Mouse (Mus musculus): ENCODE data around the gene Arhgdib.
"Not testable (repeated sequence)": the region's sequence is repeated elsewhere in the genome, so short reads cannot be mapped to it uniquely, and the experiment has no call there.

Gene Arhgdib

DNA sequence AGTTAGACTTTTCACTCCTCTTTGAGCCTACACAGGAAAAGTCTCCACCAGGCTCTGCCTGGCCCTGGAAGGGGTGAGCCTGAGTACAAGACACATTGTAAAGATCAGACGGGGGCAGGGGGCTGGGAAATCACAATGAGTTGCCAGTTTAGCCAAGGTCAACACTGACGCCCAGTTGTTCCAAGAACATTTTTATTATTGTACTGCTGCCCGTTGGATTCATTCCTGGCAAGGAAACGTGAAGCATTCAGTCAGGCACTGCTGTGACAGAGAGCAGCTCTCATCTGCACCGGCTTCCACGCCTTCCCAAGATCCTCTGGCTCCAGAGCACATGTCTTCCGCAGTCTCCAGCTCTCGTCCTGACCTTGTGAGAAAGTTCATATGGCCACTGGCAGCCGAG is 53.8 kb downstream of the Arhgdib start:
- DNase-seq (ENCODE audit: low read depth, low spot score) = peak; percentile 79

DNA sequence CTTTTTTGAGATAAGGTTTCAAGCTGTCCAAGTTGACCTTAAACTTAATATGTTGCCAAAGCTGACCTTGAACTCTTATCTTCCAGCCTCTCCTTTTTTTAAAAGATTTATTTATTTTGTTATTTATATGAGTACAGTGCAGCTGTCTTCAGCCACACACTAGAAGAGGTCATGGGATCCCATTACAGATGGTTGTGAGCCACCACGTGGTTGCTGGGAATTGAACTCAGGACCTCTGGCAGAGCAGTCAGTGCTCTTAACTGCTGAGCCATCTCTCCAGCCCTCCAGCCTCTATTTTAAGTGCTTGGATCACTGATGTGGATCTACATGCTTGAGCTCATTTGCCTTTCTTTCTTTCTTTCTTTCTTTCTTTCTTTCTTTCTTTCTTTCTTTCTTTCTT is 56.9 kb downstream of the Arhgdib start:
- not testable (repeated sequence) for DNase-seq (ENCODE audit: low read depth, low spot score)

DNA sequence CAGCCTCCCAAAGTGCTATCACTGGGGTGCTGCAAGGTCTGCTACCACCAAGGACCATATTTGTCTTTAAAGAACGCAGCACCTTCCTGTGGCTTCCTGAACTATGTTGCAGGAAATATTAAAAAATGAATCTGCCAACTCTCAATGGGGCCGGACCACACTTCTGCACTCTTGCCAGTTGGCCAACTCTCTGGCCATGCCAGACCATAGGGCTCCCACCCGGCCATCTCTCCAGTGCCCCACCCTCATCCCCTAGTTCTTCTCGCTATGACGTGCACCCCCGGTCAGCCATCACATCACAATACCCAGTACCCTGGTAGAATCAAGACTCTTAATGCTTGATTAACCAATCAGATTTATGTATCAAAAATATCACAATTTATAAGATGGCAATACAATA is 57.7 kb downstream of the Arhgdib start:
- no peak for DNase-seq (ENCODE audit: low read depth, low spot score)

DNA sequence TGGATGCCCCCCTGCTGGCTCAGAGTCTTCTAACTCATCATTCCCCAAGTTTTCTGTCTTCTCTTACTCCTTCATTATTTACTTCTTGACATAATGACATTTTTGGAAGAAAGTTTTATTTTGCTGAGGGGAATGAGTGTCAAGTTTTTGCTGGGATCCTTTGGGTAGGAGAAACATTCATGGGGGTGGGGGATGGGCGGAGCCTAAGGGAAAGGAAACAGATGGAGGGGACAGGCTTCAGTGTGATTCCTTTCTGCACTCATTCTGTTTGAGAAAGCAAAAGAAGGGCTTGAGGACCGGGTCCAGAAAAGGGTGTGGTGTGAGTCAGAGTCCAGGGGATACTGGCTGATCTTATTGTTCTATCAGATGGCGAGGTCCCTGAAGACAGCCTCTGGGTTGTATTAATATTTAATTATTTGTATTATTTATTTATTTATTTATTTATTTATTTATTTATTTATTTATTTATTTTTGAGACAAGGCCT is 58.2 kb downstream of the Arhgdib start:
- peak; percentile 35 for DNase-seq (ENCODE audit: low read depth, low spot score)

DNA sequence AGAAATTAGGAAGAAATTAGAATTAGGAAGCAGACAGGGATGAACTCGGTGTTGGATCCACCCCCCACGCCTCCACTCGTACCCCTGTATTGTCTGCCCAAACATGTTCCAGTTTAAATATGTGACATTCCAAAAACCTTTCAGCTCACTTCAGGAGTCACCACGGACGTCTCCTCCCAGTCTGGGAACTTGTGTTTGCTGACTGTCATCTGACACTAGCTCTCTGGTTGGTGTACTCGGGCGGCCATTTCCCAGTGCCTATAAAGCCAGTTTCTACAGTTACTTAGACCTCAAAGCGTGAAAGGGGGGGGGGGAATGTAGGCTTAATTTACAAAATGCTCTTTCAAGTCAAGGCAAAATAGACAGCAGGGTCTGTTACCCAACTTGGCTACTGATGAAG is 60.0 kb downstream of the Arhgdib start:
- no peak for DNase-seq (ENCODE audit: low read depth, low spot score)

DNA sequence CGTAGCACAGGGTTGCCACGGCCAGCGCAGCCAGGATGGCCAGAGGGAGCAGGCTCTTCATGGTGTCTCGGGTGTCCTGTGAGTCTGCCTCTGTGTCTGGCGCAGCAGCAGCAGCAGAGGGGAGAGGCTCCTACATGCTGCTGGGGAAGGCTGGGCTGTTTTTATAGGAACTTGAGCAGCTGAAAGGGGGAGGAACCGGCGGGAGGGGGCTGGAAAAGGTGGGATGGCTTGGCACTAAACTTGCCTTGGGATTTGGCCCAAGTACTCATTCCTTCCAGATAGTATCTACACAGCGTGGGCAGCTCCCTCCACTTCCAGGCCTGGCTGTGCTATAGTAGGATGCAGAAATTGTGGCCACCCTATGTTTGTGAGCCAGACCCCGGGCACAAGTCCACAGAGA is 66.0 kb downstream of the Arhgdib start, which contains the start of gene Mgp:
Mgp (minus strand) TSS at position 154 of the 400 bp plus-strand sequence.
- DNase-seq (ENCODE audit: low read depth, low spot score) = peak; percentile 56

DNA sequence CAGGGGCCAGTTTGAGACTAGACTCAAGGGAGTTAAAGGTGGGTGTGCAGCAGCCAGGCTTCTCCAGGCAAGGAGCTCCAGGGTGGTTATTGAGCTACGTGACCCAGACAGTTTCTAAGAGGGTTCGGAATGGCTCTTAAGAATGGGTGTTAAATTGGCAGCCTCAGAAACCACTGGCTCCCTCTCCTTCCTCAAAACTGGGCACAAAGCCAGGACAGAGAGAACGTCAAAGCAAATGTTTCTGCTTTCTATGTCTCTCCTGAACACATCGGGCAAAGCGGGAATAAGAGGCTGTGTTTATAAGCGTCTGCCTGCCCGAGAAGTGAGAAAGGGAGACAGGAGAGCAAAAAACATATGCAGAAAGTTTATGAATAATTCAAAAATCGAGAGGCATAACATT is 67.1 kb downstream of the Arhgdib start:
- DNase-seq (ENCODE audit: low read depth, low spot score) = no peak
